Mouse (Mus musculus) intestine, embryonic 14.5 days (tissue): Measurements from ENCODE around the gene BC025920. TPM values are rescaled to one million over a fixed set of nuclear protein-coding genes. Genes with fewer than 3 reads are reported as not detected.

Experiments used
- ATAC-seq: fragments of 200-750 bp; cut with Nextera tagmentation; replicated peaks from 2 replicates; pipeline ENCODE4 v1.8.0; 2017; ENCODE audit warnings: low read depth, moderate number of reproducible peaks, moderate TSS enrichment, moderate library complexity; ENCODE audit not compliant: low FRiP score, low TSS enrichment
- DNase-seq: peaks from one replicate; pipeline ENCODE4 v3.0.0-alpha.2; 2018; ENCODE audit warnings: low spot score
- H3K27ac ChIP-seq: fragments of 300-500 bp; sonication (generic); 2 replicates; pipeline ENCODE4 v1.5.1; 2014; ENCODE audit warnings: low read depth, mild to moderate bottlenecking, control low read depth
- H3K27me3 ChIP-seq: fragments of 300-500 bp; sonication (generic); replicated peaks from 2 replicates; pipeline ENCODE4 v1.6.1; 2014; ENCODE audit warnings: low read length, control low read depth; ENCODE audit not compliant: control insufficient read depth, insufficient read depth
- H3K36me3 ChIP-seq: fragments of 300-500 bp; sonication (generic); 2 replicates; pipeline ENCODE4 v1.6.1; 2014; ENCODE audit warnings: low read length, control low read depth; ENCODE audit not compliant: control insufficient read depth, insufficient read depth
- H3K4me1 ChIP-seq: fragments of 300-500 bp; sonication (generic); replicated peaks from 2 replicates; pipeline ENCODE4 v1.6.1; 2014; ENCODE audit warnings: low read length, control low read depth, mixed read lengths; ENCODE audit not compliant: control insufficient read depth, insufficient read depth
- H3K4me2 ChIP-seq: fragments of 300-500 bp; sonication (generic); 2 replicates; pipeline ENCODE4 v1.6.1; 2014; ENCODE audit warnings: low read length
- H3K4me3 ChIP-seq: fragments of 300-500 bp; sonication (generic); 2 replicates; pipeline ENCODE4 v1.5.1; 2014; ENCODE audit warnings: low read depth, low read length, control low read depth, mixed read lengths
- H3K9ac ChIP-seq: fragments of 300-500 bp; sonication (generic); 2 replicates; pipeline ENCODE4 v1.6.1; 2014; ENCODE audit warnings: mild to moderate bottlenecking, low read length
- H3K9me3 ChIP-seq: fragments of 300-500 bp; sonication (generic); 2 replicates; pipeline ENCODE4 v1.6.1; 2016; ENCODE audit warnings: low read length, control low read depth; ENCODE audit not compliant: control insufficient read depth
- WGBS: fragments of 180-500 bp; shearing (Covaris S2); extraction: QIAGEN DNeasy Blood & Tissue Kit; methylation state at CpG from one replicate; pipeline ENCODE4 v1.1.7; 2014; 5-methylcytosine and 5-hydroxymethylcytosine counted together
- polyA plus RNA-seq: library from polyadenylated mRNA; unstranded; fragments of >200 nt; fragmentation: Nextera tagmentation; extraction: Ambion mirVana; gene quantifications from 2 replicates; pipeline ENCODE4 v1.2.1, GENCODE M21; 2014

BC025920 gene
- polyA plus RNA-seq, 1 experiment from 2014 or later: 0.61 TPM

GRCm38 (mm10) chr10:81623441-81623840 lies 17.4 kb downstream of the BC025920 start:
- Histone ChIP-seq H3K36me3 (peaks cover 43% of the 10 kb centered on the region), H3K9ac (no peak overlapping the region), H3K4me3 (no peak overlapping the region), H3K9me3 (no peaks in the 10 kb centered on the region), H3K27ac (no peak overlapping the region), H3K4me1 (peaks cover 10% of the 10 kb centered on the region; the same call in 1 of the 2 replicates), H3K4me2 (no peak overlapping the region), H3K27me3 (no peaks in the 10 kb centered on the region)
- 48% methylated on average over 8 of the region's 8 CpGs for WGBS
- ATAC-seq: no peak
- DNase-seq: no peak

GRCm38 (mm10) chr10:81626101-81626993 lies 20.3 kb downstream of the BC025920 start:
- peak overlapping the region; percentile 70 for H3K4me2 ChIP-seq
- peaks cover 40% of the 10 kb centered on the region for H3K36me3 ChIP-seq
- peaks cover 10% of the 10 kb centered on the region; the same call in 1 of the 2 replicates for H3K4me1 ChIP-seq
- H3K27ac ChIP-seq: peak overlapping the region; percentile 86; the same call in 1 of the 2 replicates
- H3K9me3 ChIP-seq: no peaks in the 10 kb centered on the region
- 84% methylated on average over 22 of the region's 22 CpGs for WGBS
- H3K9ac ChIP-seq: peak overlapping the region; percentile 74
- H3K27me3 ChIP-seq: no peaks in the 10 kb centered on the region
- ATAC-seq (peak; percentile 13; the same call in 1 of the 2 replicates), DNase-seq (peak; percentile 63)
- H3K4me3 ChIP-seq: peak overlapping the region; percentile 73

- WGBS: 6% methylated on average over 40 of the region's 40 CpGs
- Histone ChIP-seq H3K9ac (peak within 1 kb of the TSS; percentile 74), H3K9me3 (no peaks in the 10 kb centered on the region), H3K4me1 (peaks cover 10% of the 10 kb centered on the region; the same call in 1 of the 2 replicates), H3K27me3 (no peaks in the 10 kb centered on the region), H3K4me3 (peak within 1 kb of the TSS; percentile 73), H3K4me2 (peak within 1 kb of the TSS; percentile 70), H3K27ac (peak within 1 kb of the TSS; percentile 86), H3K36me3 (peaks cover 33% of the 10 kb centered on the region)
- DNase-seq (peak; percentile 93), ATAC-seq (peak; percentile 89)
These were observed 21.1 kb downstream of the BC025920 start, which contains the start of gene Sirt6 for GRCm38 (mm10) chr10:81626994-81627835. Sirt6 (minus strand) TSS chr10:81627797.

GRCm38 (mm10) chr10:81627836-81628220 lies 21.8 kb downstream of the BC025920 start:
- no peak for DNase-seq
- Histone ChIP-seq H3K4me2 (peak overlapping the region; percentile 70), H3K9ac (peak overlapping the region; percentile 74), H3K4me3 (peak overlapping the region; percentile 73), H3K27me3 (no peaks in the 10 kb centered on the region), H3K27ac (peak overlapping the region; percentile 86), H3K36me3 (peaks cover 27% of the 10 kb centered on the region), H3K4me1 (peaks cover 10% of the 10 kb centered on the region; the same call in 1 of the 2 replicates), H3K9me3 (no peaks in the 10 kb centered on the region)
- WGBS: 57% methylated on average over 7 of the region's 7 CpGs
- peak; percentile 7; the same call in 1 of the 2 replicates for ATAC-seq

- Histone ChIP-seq H3K9ac (peak within 1 kb of the TSS; percentile 74), H3K4me1 (peaks cover 12% of the 10 kb centered on the region; the same call in 1 of the 2 replicates), H3K9me3 (no peaks in the 10 kb centered on the region), H3K27ac (peak within 1 kb of the TSS; percentile 86), H3K27me3 (no peaks in the 10 kb centered on the region), H3K36me3 (peaks cover 23% of the 10 kb centered on the region), H3K4me3 (peak within 1 kb of the TSS; percentile 73), H3K4me2 (peak within 1 kb of the TSS; percentile 70)
- 79% methylated on average over 16 of the region's 16 CpGs for WGBS
- ATAC-seq (no peak), DNase-seq (no peak)
These were observed 22.3 kb downstream of the BC025920 start, which contains the start of gene Ankrd24 for GRCm38 (mm10) chr10:81628390-81628789. Ankrd24 (plus strand) TSS chr10:81628540.

- peak overlapping the region; percentile 46 for H3K9ac ChIP-seq
- no peaks in the 10 kb centered on the region for H3K27me3 ChIP-seq
- H3K9me3 ChIP-seq: no peaks in the 10 kb centered on the region
- H3K4me1 ChIP-seq: peaks cover 2% of the 10 kb centered on the region; the same call in 1 of the 2 replicates
- peak overlapping the region; percentile 53 for H3K4me2 ChIP-seq
- H3K36me3 ChIP-seq: no peaks in the 10 kb centered on the region
- peak overlapping the region; percentile 43; the same call in 1 of the 2 replicates for H3K27ac ChIP-seq
- 3% methylated on average over 37 of the region's 37 CpGs for WGBS
- peak; percentile 94 for ATAC-seq
- peak; percentile 92 for DNase-seq
- peak overlapping the region; percentile 47 for H3K4me3 ChIP-seq
These were observed 27.4 kb downstream of the BC025920 start for GRCm38 (mm10) chr10:81633253-81634099.

- no peak overlapping the region for H3K4me2 ChIP-seq
- 20% methylated on average over 8 of the region's 8 CpGs for WGBS
- no peaks in the 10 kb centered on the region for H3K27me3 ChIP-seq
- H3K9me3 ChIP-seq: no peaks in the 10 kb centered on the region
- H3K4me1 ChIP-seq: peaks cover 2% of the 10 kb centered on the region; the same call in 1 of the 2 replicates
- H3K36me3 ChIP-seq: no peaks in the 10 kb centered on the region
- H3K9ac ChIP-seq: no peak overlapping the region
- ATAC-seq (no peak), DNase-seq (no peak)
- H3K4me3 ChIP-seq: no peak overlapping the region
- H3K27ac ChIP-seq: no peak overlapping the region
These were observed 30.3 kb downstream of the BC025920 start for GRCm38 (mm10) chr10:81636338-81636737.
